Mouse (Mus musculus) gastrocnemius, postnatal 25 days (tissue): ENCODE measurements around the gene Plxnb3. TPM values are rescaled to one million over a fixed set of nuclear protein-coding genes. Genes with fewer than 3 reads are reported as not detected.
"Not testable (repeated sequence)": the region's sequence is repeated elsewhere in the genome, so short reads cannot be mapped to it uniquely, and the experiment has no call there.

Experiments
- DNase-seq: peaks from one replicate; pipeline ENCODE4 v3.0.0; 2022
- long read RNA-seq, 2 experiments: library from polyadenylated mRNA; stranded (forward); transcript quantifications; one replicate each; pipeline ENCODE4 v2.0.0; 2021
- total RNA-seq, 2 experiments: library from RNA; stranded (reverse); gene quantifications; 1 replicate in 1 of 2; 2 replicates in 1 of 2; pipeline ENCODE4 v1.2.3; 2021

The Plxnb3 gene
- under 1 TPM; 0.61 to 0.67 TPM for total RNA-seq
- long read RNA-seq, experiment 1: 0 reads
- long read RNA-seq, experiment 2, partial matches to known transcripts: 0 of 1 reads
- long read RNA-seq, experiment 2, other reads (novel, unspliced or antisense): 1 of 1 reads

DNA sequence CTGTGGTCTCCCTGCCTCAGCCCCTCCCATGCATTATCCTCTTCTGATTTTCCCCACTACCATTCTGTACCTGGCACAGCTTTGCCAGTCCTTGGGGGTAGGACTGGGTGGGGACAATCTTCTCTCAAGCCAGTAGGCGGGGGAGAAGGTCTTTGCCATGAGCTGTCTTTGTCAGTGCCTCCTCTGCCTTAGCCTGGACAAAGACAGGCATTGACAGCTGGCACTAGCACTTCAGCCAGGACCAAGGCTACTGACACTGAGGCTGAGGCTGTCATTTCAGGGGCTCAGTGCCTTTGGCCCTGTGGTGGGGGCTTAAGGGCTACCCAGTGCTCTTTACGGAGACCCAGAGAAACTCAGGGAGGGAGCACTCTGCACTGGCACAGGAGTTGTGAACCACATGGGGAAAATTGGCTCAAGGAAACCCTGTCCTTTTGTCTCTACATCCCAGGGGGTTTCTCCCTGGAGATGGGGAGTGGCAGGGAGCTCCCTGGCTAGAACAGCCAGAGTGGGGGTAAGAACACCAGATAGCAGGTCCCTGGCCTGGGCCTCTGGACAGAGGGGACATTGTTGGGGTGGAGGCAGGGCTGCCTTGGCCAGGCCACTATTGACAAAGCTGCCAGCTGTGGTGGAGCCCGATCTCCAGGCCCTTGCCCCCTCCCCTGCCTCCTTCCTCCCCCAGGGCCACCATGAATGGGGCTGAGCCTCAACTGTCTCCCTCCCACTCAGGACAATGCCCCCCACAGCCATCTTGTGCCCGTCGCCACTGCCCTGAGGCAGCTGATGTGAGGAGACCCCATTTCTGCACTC is at the start of gene Plxnb3:
Plxnb3 (plus strand) TSS at position 757 of the 807 bp plus-strand sequence.
- DNase-seq: no peak

DNA sequence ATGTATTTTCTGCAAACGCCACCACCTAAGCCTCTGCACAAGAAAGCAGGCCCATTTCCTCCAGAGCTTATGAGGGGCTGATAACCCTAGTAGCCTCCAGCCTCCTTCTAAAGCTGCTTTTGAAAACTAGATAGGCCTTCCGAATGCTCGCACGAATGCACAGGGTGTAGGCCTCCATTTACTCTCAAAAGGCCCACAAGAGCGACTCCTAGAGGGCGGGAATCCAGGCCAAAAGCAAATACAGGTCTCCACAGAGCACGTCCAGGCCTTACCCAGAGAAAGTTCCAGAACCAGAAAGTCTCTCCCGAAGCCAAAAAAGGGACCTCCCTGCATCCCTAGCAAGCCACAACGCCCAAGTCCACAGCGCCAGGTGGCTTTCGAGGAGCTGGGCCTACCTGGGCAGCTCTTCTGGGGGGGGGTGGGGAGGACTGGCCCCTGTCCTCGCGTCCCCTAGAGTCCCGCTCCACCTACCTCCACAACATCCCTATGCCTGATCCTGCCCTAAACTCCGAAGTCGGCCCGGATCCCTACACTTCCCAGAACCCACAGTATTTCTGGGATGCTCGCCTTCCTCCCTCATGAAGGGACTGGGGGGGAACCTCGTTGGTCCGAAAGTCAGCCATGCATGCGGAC is 41.3 kb upstream of the Plxnb3 start:
- peak; percentile 32 for DNase-seq

DNA sequence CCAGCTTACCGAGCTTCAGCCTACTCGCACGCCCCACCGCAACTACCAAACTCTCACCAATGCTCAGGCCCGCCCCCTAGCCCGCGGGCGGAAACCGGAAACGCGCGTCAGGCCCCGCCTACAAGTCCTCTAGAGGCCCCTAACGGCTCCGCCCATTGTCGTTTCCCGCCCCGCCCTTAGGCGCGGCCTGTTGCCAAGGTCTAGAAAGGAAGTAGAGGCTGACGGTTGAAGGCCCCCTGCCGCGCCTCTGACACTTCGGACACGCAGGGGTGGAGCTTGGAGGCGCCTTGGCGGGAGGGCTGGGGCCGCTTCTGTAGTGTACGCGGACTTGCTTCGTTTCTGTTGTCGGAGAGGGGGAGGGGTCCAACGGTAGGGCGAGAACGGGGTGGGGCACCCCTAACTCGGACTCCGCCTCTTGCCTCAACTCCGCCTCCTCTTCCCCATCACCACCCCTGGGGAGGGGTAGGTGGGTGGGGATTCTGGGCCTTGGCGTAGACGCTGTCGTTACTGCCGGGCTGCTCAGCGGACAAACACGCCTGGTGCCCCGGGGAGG is 40.7 kb upstream of the Plxnb3 start, which contains the start of the genes Bcap31 and Abcd1:
Bcap31 (minus strand) TSS at position 67 of the 553 bp plus-strand sequence.
Abcd1 (plus strand) TSS at position 489 of the 553 bp plus-strand sequence.
- DNase-seq: peak; percentile 93

DNA sequence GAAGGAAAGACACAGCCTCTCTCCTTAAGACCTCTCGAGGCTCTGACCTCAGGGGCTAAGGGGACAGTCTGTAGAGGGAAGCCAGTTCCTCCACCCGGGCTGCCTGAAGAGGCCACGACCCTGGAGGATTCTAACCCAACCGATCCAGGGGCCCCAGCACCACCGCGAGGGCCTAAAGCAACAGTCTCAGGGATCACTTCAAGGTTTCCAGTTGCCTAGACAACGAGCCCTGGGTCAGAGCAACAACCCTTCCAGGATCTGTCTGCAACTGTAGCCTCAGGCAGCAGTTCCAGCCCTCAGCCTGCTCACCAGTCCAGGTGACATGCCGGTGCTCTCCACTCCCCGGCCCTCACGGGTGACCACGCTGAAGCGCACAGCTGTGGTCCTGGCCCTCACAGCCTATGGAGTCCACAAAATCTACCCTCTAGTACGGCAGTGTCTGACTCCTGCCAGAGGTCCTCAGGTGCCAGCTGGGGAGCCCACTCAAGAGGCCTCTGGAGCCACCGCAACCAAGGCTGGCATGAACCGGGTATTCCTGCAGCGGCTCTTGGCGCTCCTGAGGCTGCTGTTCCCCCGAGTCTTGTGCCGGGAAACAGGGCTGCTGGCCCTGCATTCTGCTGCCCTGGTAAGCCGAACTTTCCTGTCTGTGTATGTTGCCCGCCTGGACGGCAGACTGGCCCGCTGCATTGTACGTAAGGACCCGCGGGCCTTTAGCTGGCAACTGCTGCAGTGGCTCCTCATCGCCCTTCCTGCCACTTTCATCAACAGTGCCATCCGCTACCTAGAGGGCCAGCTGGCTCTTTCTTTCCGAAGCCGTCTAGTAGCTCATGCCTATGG is 40.0 kb upstream of the Plxnb3 start:
- peak; percentile 15 for DNase-seq

DNA sequence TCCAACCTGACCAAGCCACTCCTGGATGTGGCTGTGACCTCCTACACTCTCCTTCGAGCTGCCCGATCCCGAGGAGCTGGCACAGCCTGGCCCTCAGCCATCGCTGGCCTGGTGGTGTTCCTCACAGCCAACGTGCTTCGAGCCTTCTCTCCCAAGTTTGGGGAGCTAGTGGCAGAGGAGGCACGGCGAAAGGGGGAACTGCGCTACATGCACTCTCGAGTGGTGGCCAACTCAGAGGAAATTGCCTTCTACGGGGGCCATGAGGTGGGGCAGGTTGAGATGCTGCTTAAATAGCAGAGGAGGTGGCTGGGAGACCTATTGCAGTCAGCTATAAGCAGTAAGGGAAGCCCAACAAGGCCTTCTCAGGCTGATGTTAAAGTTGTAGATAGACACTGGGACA is 39.2 kb upstream of the Plxnb3 start:
- DNase-seq: peak; percentile 17

DNA sequence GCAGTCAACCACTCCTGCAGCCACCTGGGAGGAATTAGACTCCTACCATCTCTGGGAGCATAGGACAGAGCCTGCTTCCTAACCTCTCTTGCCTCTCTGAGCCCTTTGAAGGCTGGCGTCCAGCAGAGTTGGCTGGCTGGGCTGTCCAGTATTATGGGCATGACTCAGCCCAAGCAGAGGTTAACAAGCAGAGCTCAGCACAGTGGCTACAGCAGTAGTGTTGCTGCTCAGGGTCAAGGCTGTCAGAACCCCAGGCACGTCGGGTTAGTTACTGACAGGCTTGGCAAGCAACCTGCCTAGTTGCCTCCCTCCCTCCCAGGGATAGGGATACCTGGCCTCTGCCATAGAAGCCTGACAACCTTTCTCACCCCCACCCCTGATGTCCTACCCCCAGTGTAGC is 38.6 kb upstream of the Plxnb3 start:
- peak; percentile 32 for DNase-seq

DNA sequence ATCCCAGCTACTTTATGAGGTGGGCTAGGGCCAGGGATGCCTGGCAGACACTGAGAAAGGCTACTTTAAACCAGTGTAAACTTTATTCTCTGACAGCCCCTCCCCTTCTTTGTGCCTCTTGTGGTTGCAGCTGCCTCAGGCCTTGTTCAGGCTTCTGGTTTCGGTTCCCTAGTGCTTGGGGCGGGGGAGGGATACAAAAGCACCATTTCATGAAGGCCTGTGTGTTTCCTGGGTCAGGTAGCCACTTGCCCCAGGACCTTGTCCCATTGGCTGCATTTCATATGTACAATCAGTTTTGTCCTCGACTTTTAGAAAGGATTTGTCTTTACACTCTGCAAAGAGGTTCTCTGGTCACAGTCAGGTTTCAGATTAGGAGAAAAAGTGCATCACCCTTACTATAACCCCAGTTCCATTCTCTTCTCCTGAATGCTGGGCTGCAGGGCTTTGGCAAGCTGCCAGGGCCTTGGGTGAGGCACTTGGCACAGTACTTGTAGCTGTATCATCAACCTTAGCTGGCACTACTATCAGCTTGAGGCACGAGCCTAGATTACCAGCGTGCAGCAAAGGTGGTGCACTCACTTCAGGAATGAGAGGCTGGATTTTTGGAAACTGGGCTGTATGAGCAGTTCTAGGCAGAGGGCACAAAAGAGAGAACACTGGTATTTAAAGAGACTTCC is 38.1 kb upstream of the Plxnb3 start:
- DNase-seq: peak; percentile 12

DNA sequence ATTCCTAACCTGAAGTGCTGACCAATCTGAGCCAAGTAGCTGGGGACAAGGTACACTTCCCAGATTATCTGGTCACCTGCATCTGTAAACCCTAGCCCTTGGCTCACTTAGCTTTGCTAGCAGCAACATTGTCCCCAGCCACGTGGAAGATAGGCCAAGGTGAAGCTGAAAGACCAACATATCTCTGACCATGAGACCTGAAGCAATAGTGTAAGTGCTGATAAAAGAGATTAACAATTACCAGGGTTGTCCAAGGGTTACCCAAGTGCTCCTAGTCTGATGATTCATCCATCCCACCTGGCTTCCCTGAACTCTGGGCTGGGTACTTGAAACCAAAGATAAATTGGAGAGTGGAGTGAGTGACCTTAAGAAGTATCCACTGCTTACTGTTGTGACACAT is 26.0 kb upstream of the Plxnb3 start:
- no peak for DNase-seq

DNA sequence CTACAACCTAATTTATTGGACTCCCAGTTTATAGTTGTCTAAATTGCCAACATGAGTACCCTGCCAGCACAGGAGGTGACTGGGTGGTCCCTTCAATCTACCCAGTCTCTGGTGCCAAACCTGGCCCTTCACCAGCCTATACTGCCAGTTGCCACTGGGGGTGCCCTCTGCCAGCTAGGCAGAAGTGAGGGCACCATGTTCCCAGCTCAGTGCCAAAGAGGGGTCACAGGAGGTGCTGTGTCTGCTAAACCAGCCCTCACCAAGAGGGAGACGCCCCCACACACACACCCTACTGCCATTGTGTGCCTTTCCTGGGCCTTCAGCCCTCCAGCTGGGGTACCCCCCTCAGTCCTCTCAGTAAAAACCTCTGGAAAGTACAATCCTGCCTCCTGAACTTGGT is 18.7 kb upstream of the Plxnb3 start:
- no peak for DNase-seq

DNA sequence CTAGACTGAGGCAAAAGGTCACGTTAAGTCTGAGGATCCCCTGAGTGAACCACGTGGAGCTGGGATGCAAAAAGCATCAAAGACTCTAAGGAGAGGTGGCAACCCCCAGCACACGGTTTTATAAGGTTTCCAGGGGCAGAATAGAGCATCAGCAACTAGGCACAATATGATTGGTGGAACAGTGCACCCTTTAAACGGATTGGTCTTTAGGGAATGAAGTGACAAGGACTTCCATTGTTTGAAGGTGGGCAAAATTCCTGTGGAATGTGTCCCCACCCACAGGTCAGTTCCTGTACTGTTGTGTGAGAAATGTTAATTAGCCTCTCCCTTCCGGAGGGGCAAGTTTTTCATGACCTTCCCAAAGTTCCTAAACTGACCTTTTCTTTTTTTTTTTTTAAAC is 17.7 kb upstream of the Plxnb3 start:
- DNase-seq: no peak

DNA sequence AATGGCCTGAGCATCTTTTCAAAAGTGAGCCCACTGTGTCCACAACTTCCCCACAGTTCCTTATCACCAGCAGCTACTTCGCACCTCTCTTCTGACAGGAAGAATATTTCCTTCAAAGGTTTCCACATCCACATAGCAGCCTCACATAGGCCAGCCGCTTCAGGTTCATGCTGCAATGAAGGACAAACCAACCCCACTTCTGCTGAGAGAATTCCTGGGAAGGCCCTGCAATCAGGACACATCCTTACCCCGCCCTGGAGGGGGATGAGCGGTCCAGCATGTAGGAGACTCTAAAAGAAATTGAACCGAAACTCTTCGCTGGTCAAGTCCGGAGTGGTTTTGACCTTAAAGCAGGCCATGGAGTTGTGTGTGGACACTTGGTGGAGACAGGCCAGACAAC is 17.0 kb upstream of the Plxnb3 start:
- DNase-seq: not testable (repeated sequence)

DNA sequence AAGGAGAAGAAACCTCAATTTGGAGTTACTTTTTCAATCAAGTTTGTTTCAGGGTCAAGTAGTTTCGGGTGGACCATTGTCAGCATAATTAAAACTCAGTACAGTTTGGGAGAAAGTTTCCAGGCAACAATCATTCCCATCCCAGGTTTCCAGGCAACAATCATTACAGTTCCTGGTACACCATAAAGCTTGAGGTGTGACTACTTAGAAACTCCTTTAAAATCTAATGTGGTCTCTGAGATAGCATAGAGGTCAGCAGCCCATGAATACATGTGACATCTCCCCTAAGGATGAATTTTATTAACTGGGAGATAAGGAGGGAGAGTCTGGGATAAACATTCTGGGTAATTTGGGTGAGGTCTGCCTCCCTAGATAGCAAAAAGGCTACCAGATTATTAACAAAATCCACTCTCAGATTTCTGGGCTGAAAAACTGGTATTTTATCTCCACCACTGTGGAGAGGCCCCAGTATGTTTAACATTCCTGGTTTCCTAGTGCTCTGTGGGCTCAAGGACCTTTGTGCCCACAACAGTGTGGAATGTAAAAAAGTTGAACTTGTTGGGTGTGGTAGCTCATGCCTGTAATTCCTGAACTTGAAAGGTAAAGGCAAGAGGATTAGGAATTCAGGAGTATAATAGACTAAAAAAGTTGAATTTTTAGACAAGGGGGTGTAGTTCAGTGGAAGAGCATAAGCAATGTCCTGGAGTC is 12.0 kb upstream of the Plxnb3 start:
- DNase-seq: no peak

DNA sequence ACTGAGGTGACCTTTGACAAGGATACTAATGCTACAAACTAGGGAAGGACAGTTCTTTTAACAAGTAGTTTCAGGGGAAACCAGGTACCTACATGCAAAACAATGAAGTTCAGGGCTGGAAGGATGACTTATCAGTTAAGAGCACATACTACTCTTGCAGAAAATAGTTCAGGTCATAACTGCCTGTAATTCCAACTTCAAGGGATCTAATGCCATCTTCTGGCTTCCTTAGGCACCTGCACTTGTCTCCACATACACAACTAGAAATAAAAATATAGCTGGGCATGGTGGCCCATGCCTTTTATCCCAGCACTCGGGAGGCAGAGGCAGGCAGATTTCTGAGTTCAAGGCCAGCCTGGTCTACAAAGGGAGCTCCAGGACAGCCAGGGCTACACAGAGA is 7.9 kb upstream of the Plxnb3 start:
- DNase-seq: no peak

DNA sequence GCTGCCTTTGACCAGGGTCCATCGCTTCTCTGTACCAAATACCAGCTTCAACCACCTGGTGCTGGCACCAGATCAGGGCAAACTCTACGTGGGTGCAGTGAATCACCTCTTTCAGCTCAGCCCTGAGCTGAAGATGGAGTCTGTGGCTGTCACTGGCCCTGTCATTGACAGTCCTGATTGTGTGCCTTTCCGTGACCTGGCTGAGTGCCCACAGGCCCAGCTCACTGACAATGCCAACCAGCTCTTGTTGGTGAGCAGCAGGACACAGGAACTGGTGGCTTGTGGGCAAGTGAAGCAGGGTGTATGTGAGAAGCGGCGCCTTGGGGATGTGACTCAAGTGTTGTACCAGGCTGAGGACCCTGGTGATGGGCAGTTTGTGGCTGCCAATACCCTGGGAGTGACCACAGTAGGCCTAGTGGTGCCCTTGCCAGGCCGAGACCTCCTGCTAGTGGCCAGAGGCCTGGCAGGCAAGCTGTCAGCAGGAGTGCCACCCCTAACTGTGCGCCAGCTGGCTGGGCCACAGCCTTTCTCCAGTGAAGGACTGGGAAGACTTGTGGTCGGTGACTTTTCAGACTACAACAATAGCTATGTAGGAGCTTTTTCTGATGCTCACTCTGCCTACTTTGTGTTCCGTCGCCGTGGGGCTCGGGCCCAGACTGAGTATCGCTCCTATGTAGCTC is 1.9 kb downstream of the Plxnb3 start:
- no peak for DNase-seq

DNA sequence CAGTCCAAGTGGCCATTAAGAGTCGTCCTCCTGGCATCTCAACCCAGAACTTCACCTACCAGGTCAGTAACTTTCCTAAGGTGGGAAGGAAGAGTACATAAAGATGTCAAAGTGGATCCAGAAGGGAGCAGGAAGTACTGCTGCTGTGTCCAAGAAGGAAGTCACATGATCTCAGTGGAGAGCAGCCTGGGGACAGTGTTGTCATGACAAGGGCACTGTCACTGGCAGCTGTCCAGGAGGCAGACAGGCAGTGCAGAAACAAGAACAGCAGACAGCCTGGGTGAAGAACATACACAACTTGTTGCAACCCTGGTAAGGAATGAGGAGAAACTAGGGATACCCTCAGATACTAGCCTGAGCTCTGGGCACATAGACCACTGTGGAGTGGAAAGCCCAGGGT is 8.4 kb downstream of the Plxnb3 start:
- peak; percentile 33 for DNase-seq

DNA sequence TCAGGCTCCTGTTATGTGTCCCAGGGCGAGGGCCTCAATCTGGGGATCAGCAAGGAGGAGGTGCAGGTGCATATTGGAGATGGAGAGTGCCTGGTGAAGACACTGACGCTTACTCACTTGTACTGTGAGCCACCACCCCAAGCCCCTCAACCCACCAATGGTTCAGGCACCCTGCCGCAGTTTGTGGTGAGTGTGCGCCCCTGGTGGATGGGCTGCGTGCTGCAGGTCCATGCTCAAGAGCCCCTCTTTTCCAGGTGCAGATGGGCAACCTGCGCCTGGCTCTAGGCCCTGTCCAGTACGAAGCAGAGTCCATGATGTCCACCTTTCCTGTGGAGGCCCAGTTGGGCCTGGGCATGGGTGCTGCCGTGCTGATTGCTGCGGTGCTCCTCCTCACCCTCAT is 10.4 kb downstream of the Plxnb3 start:
- DNase-seq: no peak

DNA sequence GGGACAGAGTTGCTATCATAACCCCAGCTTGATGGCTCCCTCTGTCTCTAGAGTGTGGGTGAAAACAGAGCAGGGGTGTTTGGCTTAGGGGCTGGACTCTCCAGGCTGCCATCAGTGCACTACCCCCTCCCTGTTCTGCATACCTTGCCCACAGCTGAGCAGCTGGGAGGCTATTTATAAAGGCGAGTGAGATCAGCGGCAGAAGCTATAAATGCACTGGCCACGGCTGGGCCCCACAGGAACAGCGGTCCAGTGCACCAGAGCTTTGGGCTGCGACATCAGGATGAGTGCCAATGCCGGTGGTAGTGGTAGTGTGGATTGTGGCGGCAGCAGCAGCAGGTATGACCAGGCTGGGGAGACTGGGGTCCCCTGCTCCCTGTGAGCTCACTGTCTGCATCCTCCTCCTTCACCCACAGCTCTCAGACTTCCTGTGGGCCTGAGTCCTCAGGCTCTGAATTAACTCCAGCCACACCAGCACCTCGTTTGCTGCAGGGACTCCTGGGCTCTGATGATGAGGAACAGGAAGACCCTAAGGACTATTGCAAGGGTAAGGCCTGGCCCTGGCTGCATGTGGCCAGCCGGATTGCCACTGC is 17.4 kb downstream of the Plxnb3 start, which contains the start of gene Srpk3:
Srpk3 (plus strand) TSS at position 238 of the 593 bp plus-strand sequence.
- peak; percentile 59 for DNase-seq

DNA sequence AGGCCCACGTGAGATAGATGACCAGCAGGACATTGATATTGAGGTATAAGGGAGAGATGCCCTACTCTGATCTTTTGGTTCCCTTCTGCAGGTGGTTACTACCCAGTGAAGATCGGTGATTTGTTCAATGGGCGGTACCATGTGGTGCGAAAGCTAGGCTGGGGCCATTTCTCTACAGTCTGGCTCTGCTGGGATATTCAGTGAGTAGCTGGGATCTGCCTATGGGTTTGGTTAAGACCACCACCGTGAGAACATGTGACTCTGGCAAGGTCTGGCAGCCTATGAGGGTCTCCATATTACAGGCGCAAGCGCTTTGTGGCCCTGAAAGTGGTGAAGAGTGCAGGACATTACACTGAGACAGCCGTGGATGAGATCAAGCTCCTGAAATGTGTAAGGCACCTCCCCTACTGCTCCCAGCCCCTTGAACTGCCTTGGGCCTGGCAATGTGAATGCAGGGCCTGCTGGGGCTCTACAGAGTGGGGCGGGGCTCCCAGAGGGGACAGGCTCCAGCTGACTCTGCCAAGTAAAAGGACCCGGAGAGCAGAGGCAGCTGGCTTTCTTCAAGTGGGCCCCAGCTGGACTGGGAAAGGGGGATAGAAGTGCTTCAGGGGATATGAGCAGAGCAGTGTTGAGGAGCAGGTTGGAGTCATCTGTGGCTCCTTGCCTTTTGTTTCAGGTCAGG is 18.1 kb downstream of the Plxnb3 start:
- DNase-seq: peak; percentile 48

DNA sequence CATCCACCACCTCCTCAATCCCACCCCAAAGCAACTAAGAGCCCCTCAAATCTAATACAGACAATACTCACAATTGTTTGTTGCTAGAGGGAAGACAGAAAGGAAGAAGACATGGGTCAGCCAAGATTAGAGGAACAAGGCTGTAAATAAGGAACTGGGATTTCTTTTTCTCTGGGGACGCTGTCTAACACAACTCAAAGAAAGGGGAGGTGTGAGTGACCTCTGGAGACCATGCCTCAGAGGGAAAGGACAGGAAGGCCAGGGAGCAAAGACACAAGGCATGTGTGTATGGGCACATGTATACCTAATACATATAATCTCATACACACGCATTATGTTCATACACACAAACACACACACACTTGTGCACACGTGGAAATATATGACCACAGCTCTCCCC is 25.3 kb downstream of the Plxnb3 start:
- no peak for DNase-seq
